Mouse (Mus musculus) cortical plate, adult 2 months (tissue): Measurements from ENCODE around the gene Serinc4.

Experiments used
- CTCF ChIP-seq: fragments of 200-500 bp; IDR thresholded peaks from 2 replicates; pipeline ENCODE4 v1.5.1; 2011; ENCODE audit warnings: mild to moderate bottlenecking, control low read depth, low read length; ENCODE audit not compliant: insufficient read depth; ENCODE audit errors: extremely low read depth
- POLR2A ChIP-seq: fragments of 200-500 bp; IDR thresholded peaks from 2 replicates; pipeline ENCODE4 v1.6.1; 2011; ENCODE audit warnings: mild to moderate bottlenecking, low read length, control low read depth; ENCODE audit not compliant: insufficient read depth; ENCODE audit errors: extremely low read depth

DNA sequence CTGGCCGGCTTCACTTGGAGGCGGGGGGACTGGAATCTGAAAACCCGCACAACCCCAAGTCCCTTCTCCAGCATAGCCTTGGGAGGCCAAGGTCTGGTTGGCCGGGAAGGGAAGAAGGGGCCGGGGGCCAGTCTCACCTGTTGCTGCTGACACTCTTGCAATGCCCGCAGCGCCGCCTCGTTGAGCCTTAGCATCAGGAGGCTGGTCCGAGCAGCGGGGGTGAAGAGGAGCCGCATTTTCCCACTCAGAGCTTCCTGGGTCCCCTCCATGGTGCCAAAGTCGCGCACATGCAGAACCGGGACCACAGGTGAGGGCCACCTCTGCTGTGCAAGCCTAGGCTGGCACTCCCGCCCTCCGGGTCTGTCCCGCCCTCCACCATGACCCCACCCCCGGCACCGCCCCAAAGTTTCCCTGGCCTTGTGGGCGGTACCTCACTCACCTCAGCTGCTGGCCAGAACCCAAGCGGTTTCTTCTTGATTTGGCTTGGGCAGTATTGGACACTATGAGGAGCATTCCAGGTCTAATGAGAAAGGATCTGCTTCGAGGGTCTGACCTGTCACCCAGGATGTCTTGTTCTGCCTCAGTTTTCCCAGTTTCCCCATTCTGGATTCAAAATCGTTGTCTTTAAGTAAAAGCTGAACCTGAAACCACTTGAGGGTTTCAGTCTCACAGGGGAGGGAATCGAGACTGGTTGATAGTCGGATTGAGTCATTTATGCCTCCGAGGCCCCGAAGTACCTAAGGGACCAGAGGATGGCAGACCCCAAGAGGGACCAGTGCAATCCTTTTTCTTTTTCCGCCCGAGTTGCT, 14.1 kb downstream of the Serinc4 start:
- TF ChIP-seq POLR2A (no peak), CTCF (no peak)
